21 mouse cellular contexts compared by ENCODE assay signal in genomic region chr3:102596944-102597551, GRCm38 (mm10).
DNase-seq lines count a peak whose midpoint lies in the region; ATAC-seq and TF ChIP-seq lines count a peak whose summit lies in the region.
"Had no signal": no experiment of that assay in that cellular context is flagged by ENCODE, and none has a peak within 500 bp of the region (broad histone marks: within the 10 kb centered on the region; RNA-seq: fewer than 3 reads in every experiment).

No protein-coding gene starts in this region.

- no peaks in the 10 kb centered on the region for H3K9me3 ChIP-seq in kidney, postnatal 0 days (replicated peaks; ENCODE audit: low read length)
- H3K9me3 ChIP-seq in embryonic facial prominence, embryonic 10.5 days = no peaks in the 10 kb centered on the region
- H3K9me3 ChIP-seq in limb, embryonic 10.5 days (replicated peaks) = no peaks in the 10 kb centered on the region
- no peaks in the 10 kb centered on the region for H3K9me3 ChIP-seq in intestine, embryonic 15.5 days
- H3K9me3 ChIP-seq: forebrain, embryonic 15.5 days; midbrain, embryonic 15.5 days had no signal

- WGBS in kidney, postnatal 0 days = 64% methylated on average over 4 of the region's 4 CpGs
- 72% methylated on average over 4 of the region's 4 CpGs for WGBS in embryonic facial prominence, embryonic 10.5 days
- WGBS in limb, embryonic 10.5 days = 61% methylated on average over 4 of the region's 4 CpGs
- 83% methylated on average over 4 of the region's 4 CpGs for WGBS in intestine, embryonic 15.5 days

- no peak for TF ChIP-seq CTCF in kidney, postnatal 0 days (IDR thresholded peaks at IDR 0.05; ENCODE audit: low read depth)

- H3K36me3 ChIP-seq in kidney, postnatal 0 days (ENCODE audit: insufficient read depth, low read length) = no peaks in the 10 kb centered on the region
- no peaks in the 10 kb centered on the region for H3K36me3 ChIP-seq in embryonic facial prominence, embryonic 10.5 days (replicated peaks)
- no peaks in the 10 kb centered on the region for H3K36me3 ChIP-seq in limb, embryonic 10.5 days
- no peaks in the 10 kb centered on the region for H3K36me3 ChIP-seq in intestine, embryonic 15.5 days
- H3K36me3 ChIP-seq: forebrain, embryonic 15.5 days; hindbrain, embryonic 12.5 days; midbrain, embryonic 15.5 days had no signal

- no peak overlapping the region for H3K9ac ChIP-seq in kidney, postnatal 0 days (ENCODE audit: low read depth, low read length)
- H3K9ac ChIP-seq in intestine, embryonic 15.5 days = no peak overlapping the region
- H3K9ac ChIP-seq: forebrain, embryonic 15.5 days; hindbrain, embryonic 12.5 days; midbrain, embryonic 15.5 days had no signal

- ATAC-seq in kidney, postnatal 0 days (replicated peaks; ENCODE audit: low FRiP score, low read depth) = no peak
- no peak for ATAC-seq in intestine, embryonic 15.5 days
- ATAC-seq: forebrain, embryonic 15.5 days; intestine, embryonic 16.5 days; midbrain, embryonic 15.5 days; Patski had no signal

- peak; percentile 47 for DNase-seq in kidney, postnatal 0 days (ENCODE audit: low spot score)
- DNase-seq in kidney, adult 8-10 months = no peak
- DNase-seq in embryonic facial prominence, embryonic 10.5 days (ENCODE audit: low spot score) = peak; percentile 54
- peak; percentile 84 for DNase-seq in limb, embryonic 10.5 days (ENCODE audit: low spot score)
- DNase-seq in cerebellum, postnatal 25 days = no peak
- DNase-seq in cerebellum, postnatal 36 days = no peak
- DNase-seq: adrenal gland, adult 8-10 months; cerebellum, adult 8-10 months; gastrocnemius, postnatal 36 days; heart, postnatal 10 days; kidney, postnatal 25 days; left cerebral cortex, postnatal 4 days; lung, postnatal 14 days; right cerebral cortex, postnatal 4 days had no signal

- no peaks in the 10 kb centered on the region for H3K4me1 ChIP-seq in kidney, postnatal 0 days (replicated peaks; ENCODE audit: insufficient read depth, low read length)
- H3K4me1 ChIP-seq in embryonic facial prominence, embryonic 10.5 days = peaks cover 15% of the 10 kb centered on the region; the same call in 1 of the 2 replicates
- peaks cover 31% of the 10 kb centered on the region for H3K4me1 ChIP-seq in limb, embryonic 10.5 days
- H3K4me1 ChIP-seq in intestine, embryonic 15.5 days (replicated peaks) = no peaks in the 10 kb centered on the region
- H3K4me1 ChIP-seq: forebrain, embryonic 15.5 days; hindbrain, embryonic 12.5 days; midbrain, embryonic 15.5 days had no signal

- H3K4me2 ChIP-seq in kidney, postnatal 0 days (ENCODE audit: low read length) = no peak overlapping the region
- no peak overlapping the region for H3K4me2 ChIP-seq in intestine, embryonic 15.5 days (replicated peaks)
- H3K4me2 ChIP-seq: forebrain, embryonic 15.5 days; heart, embryonic 11.5 days; hindbrain, embryonic 12.5 days; midbrain, embryonic 15.5 days had no signal

- H3K27me3 ChIP-seq in kidney, postnatal 0 days (ENCODE audit: insufficient read depth, low read length) = no peaks in the 10 kb centered on the region
- no peaks in the 10 kb centered on the region for H3K27me3 ChIP-seq in embryonic facial prominence, embryonic 10.5 days (replicated peaks; ENCODE audit: low read depth, poor library complexity, severe bottlenecking)
- H3K27me3 ChIP-seq in limb, embryonic 10.5 days (ENCODE audit: low read depth, poor library complexity, severe bottlenecking) = no peaks in the 10 kb centered on the region
- H3K27me3 ChIP-seq in intestine, embryonic 15.5 days (replicated peaks) = no peaks in the 10 kb centered on the region
- H3K27me3 ChIP-seq: forebrain, embryonic 15.5 days; hindbrain, embryonic 12.5 days; midbrain, embryonic 15.5 days; Patski had no signal

- no peak overlapping the region for H3K4me3 ChIP-seq in kidney, postnatal 0 days (replicated peaks; ENCODE audit: low read depth, low read length)
- H3K4me3 ChIP-seq in embryonic facial prominence, embryonic 10.5 days = no peak overlapping the region
- no peak overlapping the region for H3K4me3 ChIP-seq in limb, embryonic 10.5 days
- no peak overlapping the region for H3K4me3 ChIP-seq in intestine, embryonic 15.5 days (replicated peaks)
- H3K4me3 ChIP-seq: forebrain, embryonic 15.5 days; hindbrain, embryonic 12.5 days; midbrain, embryonic 15.5 days had no signal

- no peak overlapping the region for H3K27ac ChIP-seq in kidney, postnatal 0 days
- no peak overlapping the region; the same call in 1 of the 2 replicates for H3K27ac ChIP-seq in embryonic facial prominence, embryonic 10.5 days (replicated peaks)
- peak overlapping the region; percentile 80 for H3K27ac ChIP-seq in limb, embryonic 10.5 days
- H3K27ac ChIP-seq in intestine, embryonic 15.5 days = no peak overlapping the region
- H3K27ac ChIP-seq: forebrain, embryonic 15.5 days; hindbrain, embryonic 12.5 days; midbrain, embryonic 15.5 days had no signal

Comparison
In these comparisons a context has a peak if more than half of its experiments do, and no peak if none do; other contexts are left out.
1. DNase-seq: peak in kidney, postnatal 0 days (single experiment), embryonic facial prominence, embryonic 10.5 days (single experiment) and limb, embryonic 10.5 days (single experiment); none in kidney, adult 8-10 months (0 of 2), cerebellum, postnatal 25 days (0 of 2) and cerebellum, postnatal 36 days (0 of 2).